Mouse (Mus musculus): ENCODE measurements around the gene Phyhd1. TPM values are rescaled to one million over a fixed set of nuclear protein-coding genes. Genes with fewer than 3 reads are reported as not detected.

The Phyhd1 gene
- polyA plus RNA-seq, 1 experiment from 2014 or later = 3.7 TPM

DNA sequence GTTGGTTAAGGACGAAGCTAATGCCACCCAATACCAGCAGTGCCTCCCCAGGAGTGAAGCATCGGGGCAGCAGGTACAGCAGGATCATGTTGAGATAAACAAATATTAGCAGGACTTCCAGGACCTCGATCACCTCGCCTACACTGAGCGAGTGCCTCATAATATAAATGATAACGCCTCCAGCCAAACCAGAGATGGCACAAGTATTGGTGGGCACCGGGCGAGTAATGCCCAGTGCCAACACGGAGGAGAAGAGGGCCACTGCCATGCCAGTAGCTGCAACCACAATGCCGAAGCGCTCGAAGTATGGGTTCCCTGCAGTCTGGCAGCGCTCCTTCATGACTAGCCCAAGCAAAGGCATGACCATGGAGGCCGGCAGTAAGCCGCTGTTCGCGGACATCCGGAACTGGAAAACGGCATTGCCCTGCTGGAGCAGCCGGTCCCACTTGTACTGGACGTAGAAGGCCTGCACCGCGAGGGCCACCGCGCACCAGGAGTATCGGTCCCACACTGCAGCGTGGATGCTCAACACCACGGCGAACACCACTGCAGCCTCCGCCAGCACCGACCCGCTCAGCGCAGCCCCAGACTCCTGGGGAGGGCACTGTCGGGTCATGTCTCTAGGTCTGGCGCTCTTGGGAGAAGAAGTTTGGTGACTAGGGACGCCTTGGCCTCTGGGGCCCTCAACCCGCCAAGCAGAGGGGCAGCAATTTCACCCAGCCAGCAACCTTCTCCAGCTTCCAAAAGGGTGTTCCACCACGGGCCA lies 19.6 kb downstream of the Phyhd1 start:
- H3K4me2 ChIP-seq (ENCODE audit: low read depth, severe bottlenecking) = peak overlapping the region; percentile 75
- no peaks in the 10 kb centered on the region for H3K9me3 ChIP-seq (ENCODE audit: control insufficient read depth, low read length)
- no peak for DNase-seq (ENCODE audit: low spot score)
- H3K4me3 ChIP-seq (ENCODE audit: low read depth, low read length) = peak overlapping the region; percentile 84
- 0 out of 2 replicates have a peak, but pooled peaks cover 2% of the 10 kb centered on the region for H3K36me3 ChIP-seq (ENCODE audit: control insufficient read depth, insufficient read depth, low read length)
- peak overlapping the region; percentile 9 for H3K9ac ChIP-seq (ENCODE audit: low read length)
- no peaks in the 10 kb centered on the region for H3K27me3 ChIP-seq (ENCODE audit: control insufficient read depth, insufficient read depth, low read length)
- H3K27ac ChIP-seq (replicated peaks; ENCODE audit: low read depth, low read length) = no peak overlapping the region
- 16% methylated on average over 38 of the region's 38 CpGs for WGBS
- ATAC-seq (ENCODE audit: insufficient number of reproducible peaks, low FRiP score, low TSS enrichment, low read depth) = peak; percentile 45
- H3K4me1 ChIP-seq (ENCODE audit: control insufficient read depth, insufficient read depth, low read length) = peaks cover 13% of the 10 kb centered on the region

DNA sequence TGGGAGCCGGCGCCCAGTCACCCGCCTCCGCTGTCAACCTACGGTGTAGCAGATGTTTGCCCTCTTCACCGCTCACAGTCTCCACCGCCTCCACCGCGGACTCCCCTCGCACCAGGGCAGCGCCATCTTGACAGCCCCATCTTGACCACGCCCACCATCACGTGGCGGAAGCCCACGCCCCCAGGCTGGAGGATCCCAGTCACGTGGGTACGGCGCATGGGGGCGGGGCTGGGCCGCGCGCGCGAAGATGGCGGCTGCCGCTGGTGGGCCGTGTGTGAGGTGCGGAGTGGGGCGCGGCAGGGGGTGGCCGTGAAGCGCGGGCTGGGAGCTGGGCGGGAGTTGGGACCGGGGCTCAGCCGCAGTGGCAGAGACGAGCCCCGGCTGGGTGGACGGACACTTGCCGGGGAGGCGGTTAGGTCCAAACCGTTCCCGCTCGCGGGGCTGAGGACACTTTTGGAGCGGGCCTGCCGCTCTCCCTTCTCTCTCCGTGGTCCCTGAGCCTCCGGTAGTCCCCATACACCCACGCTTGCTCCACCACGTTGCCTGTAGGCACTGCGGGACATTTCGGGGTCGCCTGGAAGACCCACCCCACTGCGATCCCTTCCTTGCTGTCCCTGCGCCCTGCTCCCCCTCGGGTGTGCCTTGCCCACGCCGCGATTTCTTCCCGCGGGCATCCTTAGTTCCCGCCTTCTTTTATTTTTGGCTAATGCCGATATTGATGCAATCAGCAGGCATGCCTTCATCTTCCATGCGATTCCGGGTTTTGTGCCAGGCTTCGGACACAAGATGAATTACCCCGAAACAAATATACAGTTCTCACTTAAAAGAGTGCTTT lies 20.4 kb downstream of the Phyhd1 start, which contains the start of the genes Dolk and Nup188:
Gene Dolk, minus strand, starts transcription at position 143 of the 835 bp plus-strand sequence.
Gene Nup188, plus strand, starts transcription at position 206 of the 835 bp plus-strand sequence.
- Histone ChIP-seq H3K4me1 (ENCODE audit: control insufficient read depth, insufficient read depth, low read length) (peaks cover 13% of the 10 kb centered on the region), H3K36me3 (ENCODE audit: control insufficient read depth, insufficient read depth, low read length) (0 out of 2 replicates have a peak, but pooled peaks cover 4% of the 10 kb centered on the region), H3K9me3 (ENCODE audit: control insufficient read depth, low read length) (no peaks in the 10 kb centered on the region), H3K9ac (ENCODE audit: low read length) (peak within 1 kb of the TSS; percentile 79), H3K4me2 (ENCODE audit: low read depth, severe bottlenecking) (peak within 1 kb of the TSS; percentile 75), H3K27ac (replicated peaks; ENCODE audit: low read depth, low read length) (no peak within 1 kb of the TSS), H3K27me3 (ENCODE audit: control insufficient read depth, insufficient read depth, low read length) (no peaks in the 10 kb centered on the region), H3K4me3 (ENCODE audit: low read depth, low read length) (peak within 1 kb of the TSS; percentile 84)
- ATAC-seq (ENCODE audit: insufficient number of reproducible peaks, low FRiP score, low TSS enrichment, low read depth) (peak; percentile 92), DNase-seq (ENCODE audit: low spot score) (peak; percentile 98)
- WGBS = under 1% methylated on average over 66 of the region's 68 CpGs

DNA sequence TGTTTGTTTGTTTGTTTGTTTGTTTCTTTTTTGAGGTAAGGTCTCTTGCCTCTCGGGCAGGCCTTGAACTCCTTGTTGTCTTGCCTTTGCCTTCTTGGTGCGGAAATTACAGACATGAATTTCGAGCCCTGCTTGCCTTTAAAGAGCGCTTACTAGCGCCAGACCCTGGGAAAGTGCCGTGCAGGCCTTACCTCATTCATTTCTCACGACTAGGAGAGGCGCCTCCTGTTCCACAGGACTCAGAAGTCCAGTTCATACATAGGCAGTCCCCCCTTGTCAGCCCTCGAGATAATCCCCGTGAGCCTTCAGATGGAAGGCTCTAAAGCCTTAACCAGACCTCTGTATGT lies 21.0 kb downstream of the Phyhd1 start:
- under 1% methylated on average over 10 of the region's 10 CpGs for WGBS
- ATAC-seq (ENCODE audit: insufficient number of reproducible peaks, low FRiP score, low TSS enrichment, low read depth) (no peak), DNase-seq (ENCODE audit: low spot score) (peak; percentile 50)
- H3K4me3 ChIP-seq (ENCODE audit: low read depth, low read length) = peak overlapping the region; percentile 84
- peaks cover 13% of the 10 kb centered on the region for H3K4me1 ChIP-seq (ENCODE audit: control insufficient read depth, insufficient read depth, low read length)
- peak overlapping the region; percentile 59 for H3K4me2 ChIP-seq (ENCODE audit: low read depth, severe bottlenecking)
- 0 out of 2 replicates have a peak, but pooled peaks cover 4% of the 10 kb centered on the region for H3K36me3 ChIP-seq (ENCODE audit: control insufficient read depth, insufficient read depth, low read length)
- H3K9ac ChIP-seq (ENCODE audit: low read length) = peak overlapping the region; percentile 79
- no peaks in the 10 kb centered on the region for H3K27me3 ChIP-seq (ENCODE audit: control insufficient read depth, insufficient read depth, low read length)
- no peak overlapping the region for H3K27ac ChIP-seq (replicated peaks; ENCODE audit: low read depth, low read length)
- H3K9me3 ChIP-seq (ENCODE audit: control insufficient read depth, low read length) = no peaks in the 10 kb centered on the region

DNA sequence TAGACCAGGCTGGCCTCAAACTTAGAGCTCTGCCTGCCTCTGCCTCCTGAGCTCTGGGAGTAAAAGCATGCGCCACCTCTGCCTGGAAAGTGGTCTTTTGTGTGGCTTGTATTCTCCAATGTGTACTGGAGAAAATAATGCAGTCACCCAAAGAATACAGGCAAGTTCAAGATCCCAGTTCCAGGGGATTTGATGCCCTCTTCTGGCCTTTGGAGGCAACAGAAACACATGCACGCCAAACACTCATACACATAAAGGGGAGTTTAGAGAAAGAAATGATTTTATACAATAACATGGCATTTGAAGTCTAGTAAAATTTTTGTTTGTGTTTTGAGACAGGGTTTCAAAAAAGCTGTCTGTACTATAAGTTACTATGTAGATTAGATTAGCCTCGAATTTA lies 33.5 kb downstream of the Phyhd1 start:
- 86% methylated on average over 3 of the region's 3 CpGs for WGBS

DNA sequence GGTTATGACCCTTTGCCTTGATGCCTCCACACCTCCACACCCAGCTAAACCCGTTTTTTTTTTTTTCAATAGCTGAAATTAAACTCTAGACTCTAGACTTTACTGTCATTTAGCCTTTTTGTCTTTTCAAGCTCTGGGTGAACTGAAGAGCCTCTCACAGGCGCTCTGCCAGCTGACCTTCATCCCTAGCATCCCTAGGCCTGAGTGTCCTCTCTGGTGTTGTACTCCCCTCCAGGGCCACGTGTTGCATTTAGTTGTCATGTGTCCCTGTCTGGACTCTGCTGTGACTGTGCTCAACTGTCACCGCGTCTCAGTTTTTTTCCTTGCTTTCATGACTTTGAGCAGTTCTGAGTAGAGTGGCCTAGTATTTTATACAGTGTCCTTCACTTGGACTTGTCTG lies 34.0 kb downstream of the Phyhd1 start:
- Histone ChIP-seq H3K4me3 (ENCODE audit: low read depth, low read length) (no peak overlapping the region), H3K27ac (replicated peaks; ENCODE audit: low read depth, low read length) (no peak overlapping the region), H3K4me1 (ENCODE audit: control insufficient read depth, insufficient read depth, low read length) (no peaks in the 10 kb centered on the region), H3K27me3 (ENCODE audit: control insufficient read depth, insufficient read depth, low read length) (no peaks in the 10 kb centered on the region), H3K9me3 (ENCODE audit: control insufficient read depth, low read length) (no peaks in the 10 kb centered on the region), H3K4me2 (ENCODE audit: low read depth, severe bottlenecking) (no peak overlapping the region), H3K36me3 (ENCODE audit: control insufficient read depth, insufficient read depth, low read length) (peaks cover 22% of the 10 kb centered on the region; the same call in 1 of the 2 replicates), H3K9ac (ENCODE audit: low read length) (no peak overlapping the region)
- no peak for ATAC-seq (ENCODE audit: insufficient number of reproducible peaks, low FRiP score, low TSS enrichment, low read depth)
- 86% methylated on average over 5 of the region's 5 CpGs for WGBS
- DNase-seq (ENCODE audit: low spot score) = no peak

More for the DNA sequence above, 33.5 kb downstream of the Phyhd1 start:
- Histone ChIP-seq H3K9ac (ENCODE audit: low read length) (no peak overlapping the region), H3K4me3 (ENCODE audit: low read depth, low read length) (no peak overlapping the region), H3K27me3 (ENCODE audit: control insufficient read depth, insufficient read depth, low read length) (no peaks in the 10 kb centered on the region), H3K4me2 (ENCODE audit: low read depth, severe bottlenecking) (no peak overlapping the region), H3K27ac (replicated peaks; ENCODE audit: low read depth, low read length) (no peak overlapping the region), H3K4me1 (ENCODE audit: control insufficient read depth, insufficient read depth, low read length) (no peaks in the 10 kb centered on the region), H3K9me3 (ENCODE audit: control insufficient read depth, low read length) (no peaks in the 10 kb centered on the region), H3K36me3 (ENCODE audit: control insufficient read depth, insufficient read depth, low read length) (peaks cover 17% of the 10 kb centered on the region; the same call in 1 of the 2 replicates)
- DNase-seq (ENCODE audit: low spot score) = no peak
- no peak for ATAC-seq (ENCODE audit: insufficient number of reproducible peaks, low FRiP score, low TSS enrichment, low read depth)

DNA sequence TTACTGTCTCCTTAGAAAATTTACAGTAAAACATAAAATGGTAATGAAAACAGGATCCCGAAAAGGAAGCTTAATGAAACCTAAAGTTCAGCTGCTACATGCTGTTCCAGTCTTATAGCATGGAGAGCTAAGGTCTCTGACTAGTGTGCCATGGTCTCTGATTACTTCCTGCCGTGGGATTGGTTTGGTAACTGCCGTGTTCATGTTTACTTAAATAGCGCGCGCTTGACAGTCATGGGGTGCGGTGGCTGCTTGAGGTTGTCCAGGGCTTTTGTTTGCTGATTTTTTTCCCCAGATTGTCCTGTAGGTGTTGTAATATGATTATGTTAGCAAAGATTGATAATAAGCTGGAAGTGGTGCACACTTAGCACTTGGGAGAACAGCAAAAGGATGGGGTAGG lies 40.1 kb downstream of the Phyhd1 start:
- no peaks in the 10 kb centered on the region for H3K4me1 ChIP-seq (ENCODE audit: control insufficient read depth, insufficient read depth, low read length)
- no peak for DNase-seq (ENCODE audit: low spot score)
- 94% methylated on average over 7 of the region's 7 CpGs for WGBS
- no peaks in the 10 kb centered on the region for H3K27me3 ChIP-seq (ENCODE audit: control insufficient read depth, insufficient read depth, low read length)
- H3K36me3 ChIP-seq (ENCODE audit: control insufficient read depth, insufficient read depth, low read length) = peaks cover 45% of the 10 kb centered on the region
- H3K27ac ChIP-seq (replicated peaks; ENCODE audit: low read depth, low read length) = no peak overlapping the region
- no peak overlapping the region for H3K4me3 ChIP-seq (ENCODE audit: low read depth, low read length)
- H3K4me2 ChIP-seq (ENCODE audit: low read depth, severe bottlenecking) = no peak overlapping the region
- H3K9ac ChIP-seq (ENCODE audit: low read length) = no peak overlapping the region
- no peak for ATAC-seq (ENCODE audit: insufficient number of reproducible peaks, low FRiP score, low TSS enrichment, low read depth)
- H3K9me3 ChIP-seq (ENCODE audit: control insufficient read depth, low read length) = no peaks in the 10 kb centered on the region

DNA sequence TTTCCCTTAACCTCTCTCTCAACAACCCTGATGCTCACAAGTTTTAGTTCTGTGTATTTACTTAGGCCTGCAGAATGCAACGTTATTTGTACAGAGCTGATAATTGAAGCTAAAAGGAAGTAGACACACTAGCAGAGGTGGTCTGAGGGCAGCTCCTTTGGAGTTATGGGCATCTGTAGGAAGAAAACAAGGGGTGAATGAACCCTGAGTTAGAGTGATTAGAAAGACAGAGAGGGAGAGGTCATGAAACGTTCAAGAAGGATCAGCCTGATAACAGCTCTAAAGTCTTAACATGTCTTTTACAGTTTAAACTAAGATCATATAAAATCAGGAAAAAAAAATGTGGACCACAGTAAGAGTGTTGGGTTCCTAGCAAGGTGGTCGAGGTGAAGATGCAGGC lies 43.3 kb downstream of the Phyhd1 start:
- H3K4me3 ChIP-seq (ENCODE audit: low read depth, low read length) = no peak overlapping the region
- no peak for ATAC-seq (ENCODE audit: insufficient number of reproducible peaks, low FRiP score, low TSS enrichment, low read depth)
- H3K36me3 ChIP-seq (ENCODE audit: control insufficient read depth, insufficient read depth, low read length) = peaks cover 48% of the 10 kb centered on the region
- no peak overlapping the region for H3K9ac ChIP-seq (ENCODE audit: low read length)
- 88% methylated on average over 3 of the region's 3 CpGs for WGBS
- no peak for DNase-seq (ENCODE audit: low spot score)
- H3K4me1 ChIP-seq (ENCODE audit: control insufficient read depth, insufficient read depth, low read length) = no peaks in the 10 kb centered on the region
- H3K27ac ChIP-seq (replicated peaks; ENCODE audit: low read depth, low read length) = no peak overlapping the region
- no peaks in the 10 kb centered on the region for H3K27me3 ChIP-seq (ENCODE audit: control insufficient read depth, insufficient read depth, low read length)
- H3K9me3 ChIP-seq (ENCODE audit: control insufficient read depth, low read length) = no peaks in the 10 kb centered on the region
- no peak overlapping the region for H3K4me2 ChIP-seq (ENCODE audit: low read depth, severe bottlenecking)

DNA sequence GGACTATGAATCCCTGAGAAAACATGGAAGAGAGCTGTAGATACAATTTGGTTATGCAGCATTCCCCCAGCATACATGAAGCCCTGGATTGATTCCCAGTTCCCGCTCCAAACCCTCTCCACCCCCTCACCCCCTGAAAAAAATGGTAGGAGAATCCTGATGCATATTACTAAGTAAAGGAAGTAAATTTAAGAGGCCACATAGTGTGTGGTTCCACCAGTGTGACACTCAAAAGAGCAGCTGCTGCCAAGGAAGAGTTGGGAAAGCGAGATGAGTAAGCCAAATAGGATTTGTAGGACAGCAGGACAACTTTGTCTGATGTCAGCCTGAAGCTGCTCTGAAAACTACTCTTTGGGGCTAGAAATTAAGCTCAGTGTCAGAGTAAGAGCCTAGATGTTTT lies 45.5 kb downstream of the Phyhd1 start:
- Histone ChIP-seq H3K27me3 (ENCODE audit: control insufficient read depth, insufficient read depth, low read length) (no peaks in the 10 kb centered on the region), H3K4me3 (ENCODE audit: low read depth, low read length) (no peak overlapping the region), H3K4me1 (ENCODE audit: control insufficient read depth, insufficient read depth, low read length) (no peaks in the 10 kb centered on the region), H3K4me2 (ENCODE audit: low read depth, severe bottlenecking) (no peak overlapping the region), H3K36me3 (ENCODE audit: control insufficient read depth, insufficient read depth, low read length) (peaks cover 45% of the 10 kb centered on the region), H3K9ac (ENCODE audit: low read length) (no peak overlapping the region), H3K9me3 (ENCODE audit: control insufficient read depth, low read length) (no peaks in the 10 kb centered on the region), H3K27ac (replicated peaks; ENCODE audit: low read depth, low read length) (no peak overlapping the region)
- 93% methylated on average over 2 of the region's 2 CpGs for WGBS
- DNase-seq (ENCODE audit: low spot score) (no peak), ATAC-seq (ENCODE audit: insufficient number of reproducible peaks, low FRiP score, low TSS enrichment, low read depth) (no peak)

All from limb, embryonic 11.5 days (tissue).